Mouse (Mus musculus) intestine, postnatal 0 days (tissue): Measurements from ENCODE around the gene Grcc10. TPM values are rescaled to one million over a fixed set of nuclear protein-coding genes. Genes with fewer than 3 reads are reported as not detected.
A peak's percentile ranks its signal among the peaks of the same experiment; 100 is the strongest.

ENCODE experiments used
- ATAC-seq: fragments of 200-750 bp; cut with Nextera tagmentation; 2 replicates; pipeline ENCODE4 v1.8.0; 2017; ENCODE audit warnings: mild to moderate bottlenecking, moderate TSS enrichment, moderate library complexity
- H3K27ac ChIP-seq: fragments of 300-500 bp; sonication (generic); 2 replicates; pipeline ENCODE4 v1.5.1; 2014; ENCODE audit warnings: mild to moderate bottlenecking, low read depth, low read length, moderate library complexity
- H3K27me3 ChIP-seq: fragments of 300-500 bp; sonication (generic); replicated peaks from 2 replicates; pipeline ENCODE4 v1.6.1; 2014; ENCODE audit warnings: low read length, mixed read lengths; ENCODE audit not compliant: control insufficient read depth, insufficient read depth
- H3K36me3 ChIP-seq: fragments of 300-500 bp; sonication (generic); 2 replicates; pipeline ENCODE4 v1.6.1; 2014; ENCODE audit warnings: mild to moderate bottlenecking, moderate library complexity; ENCODE audit not compliant: control insufficient read depth, insufficient read depth
- H3K4me1 ChIP-seq: fragments of 300-500 bp; sonication (generic); replicated peaks from 2 replicates; pipeline ENCODE4 v1.6.1; 2014; ENCODE audit warnings: antibody characterized with exemption, low read length, mixed read lengths; ENCODE audit not compliant: control insufficient read depth, insufficient read depth
- H3K4me2 ChIP-seq: fragments of 300-500 bp; sonication (generic); replicated peaks from 2 replicates; pipeline ENCODE4 v1.6.1; 2014; ENCODE audit warnings: low read depth, mild to moderate bottlenecking, moderate library complexity
- H3K4me3 ChIP-seq: fragments of 300-500 bp; sonication (generic); 2 replicates; pipeline ENCODE4 v1.5.1; 2014; ENCODE audit warnings: low read depth, low read length
- H3K9ac ChIP-seq: fragments of 300-500 bp; sonication (generic); 2 replicates; pipeline ENCODE4 v1.6.1; 2014; ENCODE audit warnings: mild to moderate bottlenecking, low read depth, low read length
- H3K9me3 ChIP-seq: fragments of 300-500 bp; sonication (generic); 2 replicates; pipeline ENCODE4 v1.6.1; 2016; ENCODE audit warnings: mixed run types; ENCODE audit not compliant: control insufficient read depth
- CTCF ChIP-seq: sonication (generic); IDR thresholded peaks from 2 replicates; pipeline ENCODE4 v1.5.1; 2016; ENCODE audit warnings: low read depth, mild to moderate bottlenecking, control low read depth, antibody characterized with exemption, moderate library complexity
- WGBS: fragments of 180-500 bp; shearing (Covaris S2); extraction: QIAGEN DNeasy Blood & Tissue Kit; methylation state at CpG from one replicate; pipeline ENCODE4 v1.1.7; 2014; 5-methylcytosine and 5-hydroxymethylcytosine counted together
- polyA plus RNA-seq: library from polyadenylated mRNA; unstranded; fragments of >200 nt; fragmentation: Nextera tagmentation; extraction: Ambion mirVana; gene quantifications from 2 replicates; pipeline ENCODE4 v1.2.1, GENCODE M21; 2015

Grcc10 gene
- polyA plus RNA-seq, 1 experiment from 2014 or later, result 238 TPM

DNA sequence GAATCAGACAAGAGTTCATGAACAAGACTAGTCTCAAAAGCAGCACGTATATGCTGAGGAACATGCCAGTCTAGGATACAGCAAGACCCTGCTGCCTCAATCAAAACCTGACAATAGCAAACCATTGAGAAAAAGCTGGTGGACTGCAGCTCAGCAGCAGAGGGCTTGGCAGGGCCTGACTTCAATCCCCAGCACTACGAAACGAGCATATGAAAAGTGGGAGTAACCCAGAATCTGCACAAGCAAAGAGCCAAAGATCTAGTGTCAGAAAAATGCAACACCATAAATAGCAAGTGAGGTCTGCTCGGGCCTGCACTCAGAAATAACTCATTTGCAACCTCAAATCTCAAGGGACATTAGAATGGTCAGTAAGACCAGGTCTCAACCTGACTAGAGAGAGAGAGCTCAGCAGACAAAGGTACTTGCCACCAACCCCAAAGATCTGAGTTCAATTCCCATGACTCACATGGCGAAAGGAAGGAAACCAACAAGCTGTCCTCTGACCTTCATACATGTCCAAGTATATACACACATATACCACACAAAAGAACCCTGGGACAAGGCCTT is 35.0 kb downstream of the Grcc10 start:
- H3K36me3 ChIP-seq, result peaks cover 54% of the 10 kb centered on the region
- 73% methylated on average over 5 of the region's 5 CpGs for WGBS
- H3K27me3 ChIP-seq, result no peaks in the 10 kb centered on the region
- no peak overlapping the region for H3K4me2 ChIP-seq
- no peaks in the 10 kb centered on the region for H3K9me3 ChIP-seq
- H3K9ac ChIP-seq, result no peak overlapping the region
- peaks cover 4% of the 10 kb centered on the region; the same call in 1 of the 2 replicates for H3K4me1 ChIP-seq
- no peak for TF ChIP-seq CTCF
- ATAC-seq, result no peak
- H3K4me3 ChIP-seq, result no peak overlapping the region
- no peak overlapping the region; the same call in 1 of the 2 replicates for H3K27ac ChIP-seq

DNA sequence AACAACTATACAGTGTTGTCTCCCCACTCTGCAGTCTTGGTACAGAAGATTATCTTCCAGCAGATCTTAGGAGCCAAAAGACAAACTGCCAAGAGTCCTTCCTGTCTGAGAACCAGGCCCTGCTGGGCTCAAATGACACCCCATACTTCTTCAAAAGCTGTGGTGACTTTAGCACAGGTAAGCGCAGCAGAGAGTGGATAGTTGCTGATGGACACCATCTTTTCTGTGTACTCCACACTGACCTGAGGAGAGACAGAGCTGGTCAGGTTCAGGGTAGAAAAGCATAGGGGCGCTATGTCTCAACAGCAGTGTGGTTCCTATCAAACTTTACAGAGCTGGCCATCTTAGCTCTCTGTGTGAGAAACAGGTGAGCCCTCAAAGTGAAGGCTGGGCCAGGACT is 36.8 kb downstream of the Grcc10 start:
- Histone ChIP-seq H3K27ac (no peak overlapping the region; the same call in 1 of the 2 replicates), H3K9me3 (no peaks in the 10 kb centered on the region), H3K4me2 (no peak overlapping the region), H3K4me3 (no peak overlapping the region), H3K27me3 (no peaks in the 10 kb centered on the region), H3K36me3 (peaks cover 66% of the 10 kb centered on the region), H3K4me1 (0 out of 2 replicates have a peak, but pooled peaks cover 4% of the 10 kb centered on the region), H3K9ac (no peak overlapping the region)
- 93% methylated on average over 2 of the region's 2 CpGs for WGBS
- no peak for TF ChIP-seq CTCF
- ATAC-seq, result no peak

DNA sequence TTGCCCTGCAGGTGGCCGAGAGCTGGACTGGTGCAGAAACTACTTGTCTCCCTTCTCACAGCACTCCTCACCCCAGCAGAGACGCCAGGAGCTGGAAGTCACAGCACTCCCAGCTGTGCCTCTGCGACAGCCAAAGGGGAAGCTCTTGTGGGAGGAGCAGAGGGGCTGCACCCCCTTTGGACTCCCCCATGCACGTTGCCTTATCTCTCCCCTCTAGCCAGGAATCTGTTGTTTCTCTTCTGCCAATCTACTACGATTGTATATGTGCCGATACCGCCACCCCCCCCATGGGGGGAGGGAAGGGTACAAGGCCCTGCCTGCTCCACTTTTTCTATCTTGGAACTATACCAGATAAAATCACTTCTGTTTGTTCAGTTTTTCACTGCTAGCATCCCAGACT is 37.4 kb downstream of the Grcc10 start:
- Histone ChIP-seq H3K4me2 (no peak overlapping the region), H3K27ac (no peak overlapping the region), H3K27me3 (no peaks in the 10 kb centered on the region), H3K36me3 (peaks cover 72% of the 10 kb centered on the region), H3K4me1 (no peaks in the 10 kb centered on the region), H3K9ac (no peak overlapping the region), H3K4me3 (no peak overlapping the region), H3K9me3 (no peaks in the 10 kb centered on the region)
- no peak for ATAC-seq
- 61% methylated on average over 7 of the region's 7 CpGs for WGBS
- no peak for TF ChIP-seq CTCF

DNA sequence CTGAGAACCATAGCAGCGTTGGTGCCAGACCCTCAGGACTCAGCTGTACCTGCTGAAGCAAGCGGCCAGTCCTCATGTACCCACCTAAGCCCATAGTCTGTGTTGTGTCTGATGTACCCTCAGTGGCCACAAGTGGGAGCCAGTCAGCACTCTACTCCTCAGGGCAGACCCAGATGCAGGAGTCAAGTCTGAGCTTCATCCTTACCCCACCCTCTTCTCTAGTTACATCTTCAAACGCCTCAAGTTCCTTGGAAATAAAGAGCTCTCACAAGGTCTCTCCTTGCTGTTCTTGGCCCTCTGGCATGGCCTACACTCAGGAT is 38.4 kb downstream of the Grcc10 start:
- Histone ChIP-seq H3K27ac (no peak overlapping the region), H3K4me2 (no peak overlapping the region), H3K9ac (no peak overlapping the region), H3K4me1 (no peaks in the 10 kb centered on the region), H3K36me3 (peaks cover 70% of the 10 kb centered on the region), H3K4me3 (no peak overlapping the region), H3K27me3 (no peaks in the 10 kb centered on the region), H3K9me3 (no peaks in the 10 kb centered on the region)
- peak; percentile 90 for TF ChIP-seq CTCF
- ATAC-seq, result 0 out of 2 replicates have a peak, but pooled peaks have one; percentile 39
- WGBS, result 41% methylated on average over 3 of the region's 3 CpGs

DNA sequence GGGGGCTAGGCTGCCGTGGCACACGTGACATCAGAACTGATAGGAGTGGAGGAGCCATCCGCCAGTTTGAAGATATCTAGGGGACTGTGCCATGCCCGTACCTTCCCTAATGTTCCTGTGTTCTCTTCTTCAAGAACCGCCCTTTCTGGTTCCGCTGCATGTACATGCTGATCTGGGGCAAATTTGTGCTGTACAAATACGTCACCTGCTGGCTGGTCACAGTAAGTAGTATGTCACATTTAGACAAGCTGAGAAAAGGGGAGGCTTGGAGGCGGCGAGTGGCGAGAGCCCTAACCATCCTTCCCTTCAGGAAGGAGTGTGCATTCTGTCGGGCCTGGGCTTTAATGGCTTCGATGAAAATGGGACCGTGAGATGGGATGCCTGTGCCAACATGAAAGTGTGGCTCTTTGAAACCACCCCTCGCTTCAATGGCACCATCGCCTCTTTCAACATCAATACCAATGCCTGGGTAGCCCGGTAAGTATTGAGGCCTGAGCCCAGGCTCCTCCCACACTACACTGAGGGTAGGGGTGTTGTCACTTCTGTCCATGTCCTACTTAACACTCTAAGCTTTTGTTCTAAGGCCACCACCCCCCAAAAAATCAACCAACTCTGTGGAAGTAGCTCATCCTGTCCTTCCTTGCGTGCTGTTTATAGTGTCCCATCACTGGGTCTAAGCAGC is 38.9 kb downstream of the Grcc10 start:
- Histone ChIP-seq H3K4me3 (no peak overlapping the region), H3K9me3 (no peaks in the 10 kb centered on the region), H3K27me3 (no peaks in the 10 kb centered on the region), H3K27ac (0 out of 2 replicates have a peak overlapping the region, but pooled peaks have one; percentile 74), H3K9ac (no peak overlapping the region), H3K36me3 (peaks cover 70% of the 10 kb centered on the region), H3K4me2 (no peak overlapping the region), H3K4me1 (no peaks in the 10 kb centered on the region)
- no peak for ATAC-seq
- WGBS, result 90% methylated on average over 17 of the region's 17 CpGs
- TF ChIP-seq CTCF, result peak; percentile 44

DNA sequence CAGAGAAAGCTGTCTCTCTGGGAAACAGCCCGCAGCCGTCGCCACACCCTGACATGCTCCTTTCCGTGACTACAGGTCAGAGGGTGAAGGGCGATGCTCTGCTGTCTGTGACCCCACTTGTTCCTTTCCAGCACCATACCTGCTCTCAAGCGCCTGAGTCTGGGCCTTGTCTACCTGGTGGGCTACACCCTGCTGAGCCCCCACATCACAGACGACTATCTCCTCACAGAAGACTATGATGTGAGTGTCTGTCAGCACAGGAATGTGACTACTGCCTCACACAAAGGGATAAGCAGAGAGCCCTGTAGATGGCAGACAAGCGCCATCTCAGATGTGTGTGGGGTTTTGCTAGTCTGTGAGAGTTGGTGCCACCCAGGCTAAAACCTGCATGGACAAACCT is 39.8 kb downstream of the Grcc10 start:
- ATAC-seq, result no peak
- H3K36me3 ChIP-seq, result peaks cover 70% of the 10 kb centered on the region

More for the DNA sequence above, 39.8 kb downstream of the Grcc10 start:
- Histone ChIP-seq H3K9me3 (no peaks in the 10 kb centered on the region), H3K9ac (no peak overlapping the region), H3K27ac (peak overlapping the region; percentile 74), H3K27me3 (no peaks in the 10 kb centered on the region), H3K4me1 (no peaks in the 10 kb centered on the region), H3K4me2 (no peak overlapping the region), H3K4me3 (no peak overlapping the region)
- WGBS, result 67% methylated on average over 8 of the region's 8 CpGs
- peak; percentile 52 for TF ChIP-seq CTCF
